Mouse (Mus musculus) small intestine, adult 2 months (tissue): ENCODE measurements around the gene Cd320. TPM values are rescaled to one million over a fixed set of nuclear protein-coding genes. Genes with fewer than 3 reads are reported as not detected.
"Not testable (repeated sequence)": the region's sequence is repeated elsewhere in the genome, so short reads cannot be mapped to it uniquely, and the experiment has no call there.

Experiments used
- H3K27ac ChIP-seq: fragments of 200-500 bp; 2 replicates; pipeline ENCODE4 v1.5.1; 2012; ENCODE audit warnings: low read depth, low read length, control low read depth, inconsistent platforms; ENCODE audit not compliant: insufficient read depth
- H3K27me3 ChIP-seq: fragments of 200-500 bp; 2 replicates; pipeline ENCODE4 v1.6.1; 2012; ENCODE audit warnings: mild to moderate bottlenecking, moderate library complexity, low read length, inconsistent platforms; ENCODE audit not compliant: control insufficient read depth, insufficient read depth
- H3K36me3 ChIP-seq: fragments of 200-500 bp; 2 replicates; pipeline ENCODE4 v1.6.1; 2012; ENCODE audit warnings: mild to moderate bottlenecking, low read length, control low read depth, inconsistent platforms; ENCODE audit not compliant: control insufficient read depth, insufficient read depth
- H3K4me1 ChIP-seq: fragments of 200-500 bp; 2 replicates; pipeline ENCODE4 v1.6.1; 2012; ENCODE audit warnings: low read length, inconsistent platforms, mixed read lengths; ENCODE audit not compliant: control insufficient read depth, insufficient read depth, insufficient read length
- H3K4me3 ChIP-seq: fragments of 200-500 bp; 2 replicates; pipeline ENCODE4 v1.5.1; 2012; ENCODE audit warnings: low read depth, mild to moderate bottlenecking, control low read depth, inconsistent platforms, low read length, moderate library complexity
- CTCF ChIP-seq: fragments of 200-500 bp; IDR thresholded peaks from 2 replicates; pipeline ENCODE4 v1.5.1; 2012; ENCODE audit warnings: low read depth, mild to moderate bottlenecking, control low read depth, inconsistent platforms, low read length, moderate library complexity, mixed read lengths; ENCODE audit not compliant: insufficient replicate concordance, insufficient read length; ENCODE audit errors: extremely low read depth
- POLR2A ChIP-seq: fragments of 200-500 bp; IDR thresholded peaks from 2 replicates; pipeline ENCODE4 v1.6.1; 2012; ENCODE audit warnings: low read depth, mild to moderate bottlenecking, control low read depth, inconsistent platforms, low read length, moderate library complexity
- WGBS: fragments of 180-500 bp; shearing (Covaris S2); methylation state at CpG from one replicate; pipeline ENCODE4 v1.1.7; 2018; 5-methylcytosine and 5-hydroxymethylcytosine counted together
- polyA plus RNA-seq: library from polyadenylated mRNA; depleted of rRNA; stranded (reverse); fragments of >200 nt; gene quantifications from 2 replicates; pipeline ENCODE4 v1.2.3, GENCODE M21; 2012

Cd320 gene
- polyA plus RNA-seq, 1 experiment: 14.9 TPM

GRCm38 (mm10) chr17:33865330-33866030 is 22.6 kb downstream of the Cd320 start:
- H3K36me3 ChIP-seq: no peaks in the 10 kb centered on the region
- H3K27me3 ChIP-seq: no peaks in the 10 kb centered on the region
- no peaks in the 10 kb centered on the region for H3K4me1 ChIP-seq
- no peak overlapping the region for H3K27ac ChIP-seq
- 31% methylated on average over 9 of the region's 9 CpGs for WGBS
- no peak overlapping the region for H3K4me3 ChIP-seq
- peak; percentile 59; the same call in 1 of the 2 replicates for TF ChIP-seq CTCF
- TF ChIP-seq POLR2A: no peak

- H3K4me1 ChIP-seq, H3K36me3 ChIP-seq, H3K27ac ChIP-seq, H3K4me3 ChIP-seq, H3K27me3 ChIP-seq: not testable (repeated sequence)
- 89% methylated on average over 6 of the region's 12 CpGs for WGBS
These were observed 30.6 kb downstream of the Cd320 start, which contains the start of gene Gm7029 for GRCm38 (mm10) chr17:33873537-33873936. Gene Gm7029 (plus strand): TSS chr17:33873837.

GRCm38 (mm10) chr17:33874411-33874810 is 31.5 kb downstream of the Cd320 start:
- H3K36me3 ChIP-seq: peaks cover 2% of the 10 kb centered on the region; the same call in 1 of the 2 replicates
- no peaks in the 10 kb centered on the region for H3K4me1 ChIP-seq
- no peaks in the 10 kb centered on the region for H3K27me3 ChIP-seq
- TF ChIP-seq POLR2A (no peak), CTCF (no peak)
- H3K27ac ChIP-seq: no peak overlapping the region
- H3K4me3 ChIP-seq: no peak overlapping the region
- WGBS: 91% methylated on average over 11 of the region's 11 CpGs

GRCm38 (mm10) chr17:33875797-33876196 is 32.9 kb downstream of the Cd320 start:
- not testable (repeated sequence) for H3K27me3 ChIP-seq, H3K4me1 ChIP-seq, H3K36me3 ChIP-seq, H3K27ac ChIP-seq, H3K4me3 ChIP-seq
- 79% methylated on average over 5 of the region's 5 CpGs for WGBS

GRCm38 (mm10) chr17:33884320-33884719 is 41.4 kb downstream of the Cd320 start:
- H3K4me1 ChIP-seq, H3K27me3 ChIP-seq, H3K27ac ChIP-seq, H3K36me3 ChIP-seq, H3K4me3 ChIP-seq: not testable (repeated sequence)
- 94% methylated on average over 10 of the region's 11 CpGs for WGBS

GRCm38 (mm10) chr17:33887802-33888201 is 44.9 kb downstream of the Cd320 start:
- H3K27ac ChIP-seq, H3K4me1 ChIP-seq, H3K4me3 ChIP-seq, H3K36me3 ChIP-seq, H3K27me3 ChIP-seq: not testable (repeated sequence)
- 15% methylated on average over 2 of the region's 2 CpGs for WGBS

- H3K27ac ChIP-seq, H3K4me3 ChIP-seq, H3K36me3 ChIP-seq, H3K27me3 ChIP-seq, H3K4me1 ChIP-seq: not testable (repeated sequence)
These were observed 45.3 kb downstream of the Cd320 start for GRCm38 (mm10) chr17:33888230-33888629.

- not testable (repeated sequence) for H3K4me1 ChIP-seq, H3K27ac ChIP-seq, H3K36me3 ChIP-seq, H3K27me3 ChIP-seq
- WGBS: under 1% methylated on average over 44 of the region's 44 CpGs
- H3K4me3 ChIP-seq: peak overlapping the region; percentile 67
These were observed 47.1 kb downstream of the Cd320 start for GRCm38 (mm10) chr17:33889941-33890532.
